1 mouse cellular context compared by ENCODE assay signal in genomic region chr9:86594357-86594767, GRCm38 (mm10). TPM values are rescaled to one million over a fixed set of nuclear protein-coding genes. Genes with fewer than 3 reads are reported as not detected.
"Had no signal": no experiment of that assay in that cellular context is flagged by ENCODE, and none has a peak within 500 bp of the region (broad histone marks: within the 10 kb centered on the region; RNA-seq: fewer than 3 reads in every experiment).

No protein-coding gene starts in this region.

RNA-seq across cellular contexts. Expression of gene Rwdd2a, which starts 22.6 kb away (rescaled TPM):
- total RNA-seq: liver, adult 2 months had no signal
- polyA plus RNA-seq: liver, adult 2 months had no signal
